Mouse (Mus musculus): ENCODE data around the gene Gm20772. TPM values are rescaled to one million over a fixed set of nuclear protein-coding genes. Genes with fewer than 3 reads are reported as not detected.
"Not testable (repeated sequence)": the region's sequence is repeated elsewhere in the genome, so short reads cannot be mapped to it uniquely, and the experiment has no call there.

The Gm20772 gene
- not detected in 2 replicates for polyA plus RNA-seq (2015; fragmentation: Nextera tagmentation; extraction: Ambion mirVana)

- H3K4me1 ChIP-seq (replicated peaks); H3K4me3 ChIP-seq (replicated peaks); H3K27me3 ChIP-seq; H3K9me3 ChIP-seq (replicated peaks); H3K9ac ChIP-seq; DNase-seq; H3K4me2 ChIP-seq; H3K27ac ChIP-seq; H3K36me3 ChIP-seq; ATAC-seq (ENCODE audit: low read depth): not testable (repeated sequence)
Measured at GRCm38 (mm10) chrY:17874441-17874840, at the start of gene Gm20772, which contains the start of gene Gm20831. TSS of gene Gm20772 (plus strand) at chrY:17874741. TSS of gene Gm20831 (plus strand) at chrY:17874741.

- not testable (repeated sequence) for DNase-seq; H3K36me3 ChIP-seq; H3K27ac ChIP-seq; H3K4me2 ChIP-seq; H3K4me3 ChIP-seq (replicated peaks); ATAC-seq (ENCODE audit: low read depth); H3K9me3 ChIP-seq (replicated peaks); H3K27me3 ChIP-seq; H3K4me1 ChIP-seq (replicated peaks); H3K9ac ChIP-seq
- WGBS (ENCODE audit: insufficient replicate concordance): no CpG with 5 or more reads among the region's 3 CpGs
Measured at GRCm38 (mm10) chrY:17846166-17846565, 28.4 kb upstream of the Gm20772 start, which contains the start of gene Gm21904. TSS of gene Gm21904 (minus strand) at chrY:17846266.

Other genes with a start within 250 kb of the Gm20772 start
- gene Gm21904, start 28.5 kb upstream of the Gm20772 start, polyA plus RNA-seq (2015; fragmentation: Nextera tagmentation; extraction: Ambion mirVana): not detected in 2 replicates
- gene Gm20831, start within 50 bp of the Gm20772 start, polyA plus RNA-seq (2015; fragmentation: Nextera tagmentation; extraction: Ambion mirVana): not detected in 2 replicates
- gene Srsy, start 62.6 kb downstream of the Gm20772 start, polyA plus RNA-seq (2015; fragmentation: Nextera tagmentation; extraction: Ambion mirVana): not detected in 2 replicates
- not detected in 2 replicates for gene Gm21764, start 187.1 kb downstream of the Gm20772 start, polyA plus RNA-seq (2015; fragmentation: Nextera tagmentation; extraction: Ambion mirVana)
- not detected in 2 replicates for gene Ssty1, start 214.4 kb downstream of the Gm20772 start, polyA plus RNA-seq (2015; fragmentation: Nextera tagmentation; extraction: Ambion mirVana)